Mouse (Mus musculus): ENCODE results near the gene Prkar2a. TPM values are rescaled to one million over a fixed set of nuclear protein-coding genes. Genes with fewer than 3 reads are reported as not detected.

Prkar2a gene
- polyA plus RNA-seq (2017; shearing (Covaris generic)), result 29.3 TPM

DNA sequence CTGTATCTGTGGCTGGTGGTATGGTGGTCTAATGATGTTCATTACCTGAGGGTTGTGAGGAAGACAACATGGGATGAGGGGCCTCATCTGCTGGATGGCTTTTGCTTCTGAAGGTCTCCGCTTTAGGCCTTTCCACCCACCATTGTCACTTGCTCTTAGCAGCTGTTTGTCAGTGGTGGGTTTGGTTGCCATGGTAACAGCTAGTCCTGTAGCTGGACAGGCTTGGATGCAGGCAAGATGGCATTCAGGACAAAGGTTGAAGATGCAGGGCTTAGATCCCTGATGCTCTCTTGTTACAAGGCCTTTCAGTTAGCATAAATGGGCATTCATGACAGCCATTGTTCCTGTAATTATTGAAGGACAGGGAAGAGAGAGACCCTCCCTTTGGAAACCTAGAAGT is at the start of gene Prkar2a:
Prkar2a (plus strand) TSS at position 209 of the 400 bp plus-strand sequence.

DNA sequence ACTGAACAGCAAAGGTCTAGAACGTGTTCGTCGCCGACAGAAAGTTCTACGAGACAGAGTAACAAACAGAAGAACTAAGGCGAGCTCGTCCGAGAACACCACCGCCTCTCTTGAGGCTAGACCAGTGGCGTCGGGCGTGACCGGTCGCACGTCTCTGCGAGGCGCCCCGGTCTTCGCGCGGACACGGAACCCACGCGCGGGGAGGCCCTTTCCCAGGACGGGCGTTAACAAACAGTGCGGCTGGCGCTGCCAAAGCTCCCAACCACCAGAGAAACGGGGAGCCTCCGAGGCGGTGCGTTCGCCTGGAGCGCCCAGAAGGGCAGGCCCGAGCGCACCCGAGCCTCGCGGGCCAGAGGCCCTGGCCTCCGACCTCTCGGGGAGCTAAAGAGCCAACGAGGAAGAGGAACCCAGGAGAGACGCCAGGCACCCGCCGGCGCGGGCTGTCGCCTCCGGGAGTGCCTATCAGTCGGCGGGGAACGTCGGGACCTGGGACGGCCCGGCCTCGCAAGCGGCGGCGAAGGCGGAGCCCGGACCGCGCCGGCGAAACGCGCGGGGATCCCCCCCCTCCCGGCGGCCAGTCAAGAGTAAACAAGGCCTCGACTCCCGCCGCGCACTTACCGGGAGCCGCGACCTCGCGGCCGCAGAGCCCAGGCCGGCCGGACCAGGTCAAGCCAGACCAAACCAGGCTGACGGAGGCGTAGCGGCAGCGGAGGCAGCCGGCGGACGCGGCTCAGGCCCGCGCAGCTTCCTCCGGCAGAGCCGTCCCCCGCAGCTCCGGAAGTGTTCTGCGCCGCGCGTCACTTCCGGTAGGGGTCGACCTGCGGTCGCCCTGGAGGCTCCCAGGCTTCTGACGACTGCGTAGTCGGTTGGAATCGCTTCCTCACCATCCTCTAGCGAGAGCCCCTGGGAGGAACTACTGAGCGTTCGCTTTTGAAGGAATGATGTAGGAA is 40.2 kb upstream of the Prkar2a start, which contains the start of gene Arih2:
Arih2 (minus strand) TSS at position 776 of the 950 bp plus-strand sequence.

DNA sequence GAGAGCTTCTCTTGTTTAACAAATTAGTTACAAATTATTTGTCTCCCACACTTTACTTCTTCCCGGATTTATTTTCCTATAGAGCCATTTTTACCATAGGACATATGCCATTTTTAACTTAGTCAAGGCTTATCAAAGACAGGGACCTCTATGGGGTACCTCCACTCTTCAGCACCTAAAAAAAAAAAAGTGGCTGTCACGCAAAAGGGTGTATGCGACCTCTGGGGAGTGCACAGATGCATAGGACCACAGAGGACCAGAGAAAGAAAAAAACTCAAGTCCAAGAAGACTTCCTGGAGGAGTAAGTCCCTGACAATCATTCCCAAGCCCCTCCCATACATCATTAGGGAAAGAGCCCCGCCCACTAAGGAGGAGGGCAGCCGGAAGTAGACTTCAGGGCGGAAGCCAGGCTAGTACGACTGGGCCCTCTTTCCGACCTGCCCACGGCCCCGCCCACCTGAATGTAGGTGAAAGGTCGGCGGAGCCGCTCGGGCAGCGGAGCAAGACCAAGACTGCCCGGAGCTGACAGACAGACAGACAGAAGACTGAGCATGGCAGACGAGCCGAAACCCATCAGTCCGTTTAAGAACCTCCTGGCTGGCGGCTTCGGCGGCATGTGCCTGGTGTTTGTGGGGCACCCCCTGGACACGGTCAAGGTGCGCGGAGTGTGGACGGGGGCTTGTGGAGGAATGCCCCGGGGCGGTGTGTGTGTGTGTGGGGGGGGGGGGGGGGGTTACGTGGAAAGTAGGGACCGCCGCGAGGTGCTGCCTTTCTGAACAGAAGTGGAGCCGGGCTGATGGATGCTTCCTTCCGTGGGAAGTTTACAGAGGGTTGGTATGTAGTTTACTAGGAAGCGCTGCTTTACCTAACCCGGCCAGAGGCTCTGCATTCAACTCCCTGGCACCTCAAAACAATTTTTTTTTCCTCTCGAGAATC is 27.2 kb upstream of the Prkar2a start, which contains the start of gene Slc25a20:
Slc25a20 (plus strand) TSS at position 412 of the 936 bp plus-strand sequence.

DNA sequence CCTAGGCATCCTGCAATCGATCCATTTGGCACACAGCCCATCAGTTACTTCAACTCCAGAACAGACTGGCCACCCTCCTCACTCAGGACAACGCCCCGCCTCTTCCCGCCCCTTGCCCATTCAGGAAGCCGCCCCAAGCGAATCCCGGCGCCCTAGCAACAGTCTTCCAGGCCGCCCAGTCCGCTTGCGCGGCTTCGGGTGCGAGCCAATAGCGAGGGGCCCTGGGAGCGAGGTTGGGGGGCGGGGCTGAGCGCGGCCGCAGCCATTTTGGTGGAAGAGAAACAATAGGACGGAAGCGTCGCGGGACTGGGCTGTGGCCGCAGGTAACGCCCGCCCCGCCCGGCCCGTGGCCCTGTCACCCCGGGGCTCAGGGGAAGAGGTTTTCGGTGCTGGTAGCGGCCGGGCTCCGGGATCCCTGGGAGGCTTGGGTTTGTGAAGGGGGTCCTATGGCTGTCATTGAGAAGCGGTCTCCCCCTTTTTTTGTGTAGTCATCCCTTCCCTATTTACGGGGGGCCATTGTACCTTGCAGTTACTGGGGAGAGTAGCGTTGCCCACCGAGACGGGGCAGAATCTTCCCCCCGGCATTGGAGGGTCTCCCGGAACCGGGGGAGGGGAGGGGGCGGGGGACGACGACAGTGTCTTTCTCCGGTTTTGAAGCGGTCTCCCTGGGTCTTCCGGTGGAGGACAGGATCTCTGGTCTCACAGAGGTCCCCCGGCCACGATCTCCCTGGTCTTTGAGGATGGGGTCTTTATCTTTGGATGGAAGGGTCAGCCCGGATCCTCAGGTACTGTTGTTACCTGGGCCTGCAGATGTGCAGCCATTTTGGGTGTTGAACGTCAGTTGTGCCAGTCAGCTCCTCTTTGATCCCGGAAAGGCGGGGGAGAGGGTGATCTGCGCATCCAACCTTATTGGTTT is 94.7 kb downstream of the Prkar2a start, which contains the start of gene Ip6k2:
Ip6k2 (plus strand) TSS at position 249 of the 916 bp plus-strand sequence.

Other genes with a start within 250 kb of the Prkar2a start
- gene Ccdc71, start 228.8 kb upstream of the Prkar2a start, polyA plus RNA-seq (2017; shearing (Covaris generic)), result 27.6 TPM
- 7.3 TPM for gene Klhdc8b, start 227.7 kb upstream of the Prkar2a start, polyA plus RNA-seq (2017; shearing (Covaris generic))
- gene Lamb2, start 209.6 kb upstream of the Prkar2a start, polyA plus RNA-seq (2017; shearing (Covaris generic)), result not detected
- 158 TPM for gene Usp19, start 198.7 kb upstream of the Prkar2a start, polyA plus RNA-seq (2017; shearing (Covaris generic))
- gene Qars, start 181.6 kb upstream of the Prkar2a start, polyA plus RNA-seq (2017; shearing (Covaris generic)), result 74.5 TPM
- 172 TPM for gene Qrich1, start 172.5 kb upstream of the Prkar2a start, polyA plus RNA-seq (2017; shearing (Covaris generic))
- 178 TPM for gene Impdh2, start 129.0 kb upstream of the Prkar2a start, polyA plus RNA-seq (2017; shearing (Covaris generic))
- gene Ndufaf3, start 121.9 kb upstream of the Prkar2a start, polyA plus RNA-seq (2017; shearing (Covaris generic)), result 37.5 TPM
- 72.4 TPM for gene Dalrd3, start 119.4 kb upstream of the Prkar2a start, polyA plus RNA-seq (2017; shearing (Covaris generic))
- 28.6 TPM for gene Wdr6, start 110.6 kb upstream of the Prkar2a start, polyA plus RNA-seq (2017; shearing (Covaris generic))
- 11.5 TPM for gene P4htm, start 91.6 kb upstream of the Prkar2a start, polyA plus RNA-seq (2017; shearing (Covaris generic))
- 179 TPM for gene Arih2, start 39.9 kb upstream of the Prkar2a start, polyA plus RNA-seq (2017; shearing (Covaris generic))
- 20.0 TPM for gene Slc25a20, start 27.2 kb upstream of the Prkar2a start, polyA plus RNA-seq (2017; shearing (Covaris generic))
- gene Ip6k2, start 94.5 kb downstream of the Prkar2a start, polyA plus RNA-seq (2017; shearing (Covaris generic)), result 29.7 TPM
- 7.1 TPM for gene Nckipsd, start 119.1 kb downstream of the Prkar2a start, polyA plus RNA-seq (2017; shearing (Covaris generic))
- gene Celsr3, start 137.0 kb downstream of the Prkar2a start, polyA plus RNA-seq (2017; shearing (Covaris generic)), result 0.04 TPM
- 6.2 TPM for gene Slc26a6, start 164.0 kb downstream of the Prkar2a start, polyA plus RNA-seq (2017; shearing (Covaris generic))
- not detected for gene Tmem89, start 225.3 kb downstream of the Prkar2a start, polyA plus RNA-seq (2017; shearing (Covaris generic))
- gene Uqcrc1, start 247.3 kb downstream of the Prkar2a start, polyA plus RNA-seq (2017; shearing (Covaris generic)), result 210 TPM